Mouse (Mus musculus) monocyte, adult 2 months (primary cell): ENCODE results near the gene Nucb1.
"Not testable (repeated sequence)": the region's sequence is repeated elsewhere in the genome, so short reads cannot be mapped to it uniquely, and the experiment has no call there.

Source experiments
- DNase-seq, 2 experiments: peaks; one replicate each; pipeline ENCODE4 v3.0.0; 2022; ENCODE audit warnings: low spot score in 2 of 2, low read depth in 1 of 2

Nucb1 gene

GRCm38 (mm10) chr7:45524841-45525621 lies 14.8 kb upstream of the Nucb1 start:
- no peak for DNase-seq

DNA sequence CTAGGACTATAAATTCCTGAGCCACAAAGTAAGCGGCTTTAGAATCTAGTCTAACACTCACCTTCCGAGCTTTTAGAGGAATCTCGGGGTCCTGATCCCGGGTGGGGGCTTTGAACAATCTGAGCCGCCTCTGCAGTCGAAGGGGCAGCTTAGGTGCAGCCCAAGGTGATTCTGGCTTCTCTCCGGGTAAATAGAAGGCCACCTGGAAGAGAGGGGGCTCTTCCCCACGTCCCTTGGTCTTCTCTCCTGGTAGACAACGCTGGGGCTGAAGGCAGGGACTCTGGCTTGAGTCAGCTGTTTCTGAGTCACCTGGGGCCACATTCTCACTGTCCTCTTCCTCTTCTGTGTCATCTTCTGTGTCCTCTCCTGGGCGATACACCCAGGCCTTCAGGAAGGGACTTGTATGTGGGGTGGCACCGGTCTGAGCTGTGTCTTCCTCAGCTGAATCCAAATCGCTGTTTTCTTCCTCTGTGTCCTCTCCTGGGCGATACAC lies 13.5 kb upstream of the Nucb1 start:
- no peak for DNase-seq

DNA sequence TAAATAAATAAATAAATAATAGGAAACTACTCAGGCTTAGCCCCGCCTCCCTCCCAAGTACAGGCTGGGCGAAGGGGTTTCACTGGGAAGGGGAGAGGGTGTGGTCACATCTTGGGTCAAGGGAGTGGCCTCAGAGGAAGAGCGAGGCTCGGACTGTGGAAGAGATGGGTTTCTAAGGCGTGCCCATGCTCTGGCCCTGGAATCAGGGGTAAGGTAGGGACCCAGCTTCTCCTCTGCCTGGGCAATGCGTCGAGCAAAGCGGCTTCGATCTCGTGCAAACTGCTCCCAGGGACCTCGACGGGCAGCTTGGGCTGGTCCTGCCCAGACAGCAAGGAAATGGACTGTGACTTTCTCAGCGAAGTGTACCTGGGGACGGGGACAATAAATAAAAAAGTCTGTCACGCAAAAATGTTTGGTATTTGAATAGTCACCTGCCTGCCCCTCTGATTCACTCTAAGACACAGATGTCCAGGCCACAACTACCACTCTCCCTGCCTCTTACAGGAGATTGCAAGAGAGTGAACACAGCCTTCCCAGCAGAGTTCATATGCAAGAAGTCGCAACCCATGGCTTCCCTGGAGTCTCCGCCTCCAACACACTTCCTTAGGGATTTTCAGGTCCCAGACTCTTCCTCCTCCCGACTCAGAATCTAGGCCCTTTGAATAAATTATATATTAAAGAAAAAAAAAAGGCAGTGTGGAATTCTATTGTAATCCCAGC lies 12.9 kb upstream of the Nucb1 start:
- DNase-seq, result no peak

- no peak for DNase-seq
These were observed 12.1 kb upstream of the Nucb1 start for GRCm38 (mm10) chr7:45522194-45522752.

DNA sequence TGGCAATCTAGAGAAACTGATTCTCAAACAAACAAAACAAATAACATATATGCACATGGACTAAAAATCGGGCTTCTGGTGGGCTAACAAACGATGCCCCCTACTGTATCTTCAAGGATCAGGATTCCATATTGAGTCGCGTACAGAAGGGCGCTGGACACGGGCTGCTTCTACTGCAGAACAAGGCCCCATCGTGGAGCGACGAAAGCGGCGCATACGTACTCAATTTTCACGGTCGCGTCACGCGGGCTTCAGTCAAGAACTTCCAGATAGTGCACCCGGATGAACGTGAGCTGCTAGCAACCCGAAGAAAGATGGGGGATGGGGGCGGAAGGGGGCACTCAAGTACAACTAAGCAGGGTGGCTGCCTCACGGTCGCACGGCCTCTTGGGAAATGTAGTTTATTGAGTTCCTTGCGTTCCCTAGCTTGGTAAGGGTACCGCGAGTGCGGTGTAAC lies 11.6 kb upstream of the Nucb1 start:
- peak; percentile 55 to 78 for DNase-seq

GRCm38 (mm10) chr7:45520605-45521004 lies 10.4 kb upstream of the Nucb1 start:
- DNase-seq, result no peak

DNA sequence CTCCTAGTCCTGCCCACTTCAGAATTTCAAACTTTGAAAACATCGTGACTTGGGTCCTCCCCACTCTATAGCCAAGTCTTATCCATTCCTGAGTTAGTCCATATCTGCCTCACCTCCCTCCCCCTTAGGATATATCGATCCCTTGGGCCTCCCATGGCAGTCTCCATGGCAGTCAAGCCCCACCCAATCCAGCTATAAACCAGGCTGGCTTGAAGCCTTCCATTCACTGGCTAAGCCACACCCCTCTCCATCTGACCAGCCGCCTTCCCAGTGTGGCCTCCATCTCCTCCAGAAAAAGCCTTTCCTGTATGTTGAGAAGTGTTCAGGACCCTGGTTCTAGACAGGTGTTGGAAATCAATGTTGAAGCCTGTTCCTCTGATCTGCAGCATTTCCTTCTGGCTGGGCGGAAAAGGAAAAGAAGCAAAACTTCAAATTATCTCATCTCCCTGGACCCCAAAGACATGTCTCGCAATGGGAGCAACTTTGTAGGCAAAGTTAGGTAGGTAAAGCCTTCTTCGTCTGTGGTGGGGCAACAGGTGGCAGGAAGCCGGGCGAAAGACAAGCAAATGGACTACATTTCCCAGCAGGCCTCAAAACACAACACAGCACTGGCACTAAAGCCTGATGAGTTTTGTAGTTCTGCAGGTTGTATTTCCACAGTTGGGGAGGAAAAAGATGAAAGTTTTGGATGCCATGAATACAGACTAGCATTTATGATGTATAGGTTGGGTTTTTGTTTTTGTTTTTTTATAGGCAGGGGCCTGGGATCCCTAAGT lies 9.3 kb upstream of the Nucb1 start:
- DNase-seq, result no peak

- no peak for DNase-seq
These were observed 8.4 kb upstream of the Nucb1 start for GRCm38 (mm10) chr7:45518618-45519017.

DNA sequence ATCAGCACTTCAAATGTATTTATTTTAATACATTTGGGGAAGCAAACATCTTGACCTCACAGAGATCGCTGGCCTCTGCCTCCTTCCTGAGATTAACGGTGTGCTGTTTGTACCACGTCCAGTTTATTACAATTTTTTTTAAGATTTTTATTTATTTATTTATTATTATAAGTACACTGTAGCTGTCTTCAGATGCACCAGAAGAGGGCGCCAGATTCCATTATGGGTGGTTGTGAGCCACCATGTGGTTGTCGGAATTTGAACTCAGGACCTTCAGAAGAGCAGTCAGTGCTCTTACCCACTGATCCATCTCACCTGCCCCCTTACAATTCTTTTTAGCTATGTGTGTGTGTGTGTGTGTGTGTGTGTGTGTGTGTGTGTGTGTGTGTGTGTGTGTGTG lies 6.6 kb upstream of the Nucb1 start:
- not testable (repeated sequence) for DNase-seq

- no peak for DNase-seq
These were observed 5.2 kb upstream of the Nucb1 start for GRCm38 (mm10) chr7:45515436-45515835.

DNA sequence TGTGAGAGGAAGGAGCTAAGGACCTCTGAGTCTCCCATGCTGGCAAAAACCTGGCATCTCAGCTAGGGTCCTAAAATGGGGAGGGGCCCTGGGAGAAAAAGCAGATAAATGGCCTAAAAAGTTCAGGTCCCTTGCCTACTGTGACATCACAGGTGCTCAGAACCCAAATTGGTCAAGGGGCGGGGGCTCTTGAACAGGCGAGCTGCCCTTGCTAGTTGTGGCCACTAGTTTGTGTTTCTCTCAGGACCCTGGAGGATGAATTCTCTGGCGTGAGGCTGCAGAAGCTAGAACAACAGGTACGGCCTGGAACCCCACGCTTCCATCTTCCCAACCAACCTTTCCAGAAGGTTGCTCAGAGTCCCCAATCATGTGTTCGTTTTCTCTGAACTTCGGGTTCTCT lies 4.2 kb upstream of the Nucb1 start:
- no peak for DNase-seq

DNA sequence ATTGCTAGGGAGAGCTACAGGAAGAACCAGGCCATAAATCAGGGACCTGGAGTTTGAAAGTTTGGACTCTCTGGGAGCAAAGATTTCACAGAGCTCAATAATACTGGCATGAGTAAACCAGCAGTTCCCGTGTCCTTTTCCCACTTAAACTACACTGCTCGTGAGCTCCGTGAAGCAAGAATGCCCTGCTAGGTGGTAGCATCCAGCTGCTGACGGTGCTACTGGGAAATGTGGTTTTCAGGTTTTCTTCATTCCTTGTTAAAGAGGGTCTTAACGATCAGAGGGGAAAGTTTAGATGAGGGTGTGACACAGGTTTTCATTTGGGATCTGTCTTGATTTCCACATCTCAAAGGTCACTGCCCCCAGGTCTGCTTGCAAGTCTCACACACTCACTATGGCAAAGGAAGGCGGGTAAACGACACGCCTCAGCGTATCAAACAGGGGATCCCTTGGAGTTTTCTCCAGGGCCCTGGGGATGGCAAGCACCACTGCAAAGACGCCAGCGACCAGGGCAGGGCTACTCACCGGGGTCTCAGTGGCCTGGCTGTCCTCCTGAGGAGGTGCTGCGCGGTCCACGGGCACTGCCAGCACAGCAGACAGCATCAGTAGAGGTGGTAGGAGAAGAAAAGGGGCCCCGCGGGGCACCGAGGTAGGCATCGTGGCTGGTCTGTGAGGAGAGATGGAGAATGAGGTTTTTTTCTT lies 874 bp downstream of the Nucb1 start:
- DNase-seq, result no peak

GRCm38 (mm10) chr7:45508561-45508960 lies 1.6 kb downstream of the Nucb1 start:
- DNase-seq, result no peak

DNA sequence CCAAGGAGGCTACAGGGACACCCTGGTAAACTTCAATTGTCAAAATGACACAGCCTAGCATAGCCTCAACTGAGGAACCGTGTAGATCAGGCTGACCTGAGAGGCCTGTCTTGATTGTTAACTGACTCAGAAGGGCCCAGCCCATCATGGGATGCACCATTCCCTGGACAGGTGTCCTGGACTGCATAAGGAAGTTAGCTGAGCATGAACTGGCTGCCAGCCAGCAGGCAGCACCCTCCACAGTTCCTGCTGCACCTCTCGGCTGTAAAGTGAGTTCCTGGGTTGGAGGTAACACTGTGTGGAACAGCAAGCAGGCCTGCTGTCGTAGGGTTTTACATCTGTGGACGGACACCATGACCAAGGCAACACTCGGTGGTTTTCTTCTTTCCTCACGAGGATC lies 2.6 kb downstream of the Nucb1 start:
- DNase-seq, result no peak

GRCm38 (mm10) chr7:45498427-45498826 lies 11.8 kb downstream of the Nucb1 start:
- DNase-seq, result no peak

- no peak for DNase-seq
These were observed 15.7 kb downstream of the Nucb1 start for GRCm38 (mm10) chr7:45494548-45494947.

GRCm38 (mm10) chr7:45492951-45493350 lies 17.3 kb downstream of the Nucb1 start:
- no peak for DNase-seq

- DNase-seq, result no peak
These were observed 17.9 kb downstream of the Nucb1 start for GRCm38 (mm10) chr7:45492225-45492844.

DNA sequence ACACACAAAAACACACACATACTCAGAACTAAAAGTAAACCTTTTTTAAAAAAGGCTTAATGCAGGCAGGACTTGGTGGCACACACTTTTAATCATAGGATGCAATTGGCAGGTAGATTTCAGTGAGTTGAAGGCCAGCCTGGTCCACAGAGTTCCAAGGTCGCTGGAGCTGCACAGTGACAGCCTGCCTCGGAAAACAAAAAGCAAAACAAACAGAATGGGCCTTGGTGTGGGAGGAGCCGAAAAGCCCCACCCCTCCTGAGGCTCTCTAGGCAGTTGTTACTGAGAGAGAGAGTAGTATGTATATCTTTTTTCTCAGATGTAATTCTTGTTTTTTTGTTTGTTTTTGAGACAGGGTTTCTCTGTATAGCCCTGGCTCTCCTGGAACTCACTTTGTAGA lies 18.9 kb downstream of the Nucb1 start:
- DNase-seq, result no peak

- DNase-seq, result no peak
These were observed 19.4 kb downstream of the Nucb1 start for GRCm38 (mm10) chr7:45490822-45491221.
